Mouse (Mus musculus) embryonic fibroblast, embryonic 13.5 days (primary cell): Measurements from ENCODE around the gene Vipr1.

Experiments used
- CTCF ChIP-seq: IDR thresholded peaks from 2 replicates; pipeline ENCODE4 v1.5.1; 2011; ENCODE audit warnings: mild to moderate bottlenecking, control low read depth, low read length, moderate library complexity, borderline replicate concordance; ENCODE audit not compliant: insufficient read depth
- POLR2A ChIP-seq: IDR thresholded peaks from 2 replicates; pipeline ENCODE4 v1.6.1; 2011; ENCODE audit warnings: low read depth, mild to moderate bottlenecking, control low read depth, low read length, moderate library complexity

GRCm38 (mm10) chr9:121690200-121690651 lies 47.7 kb downstream of the Vipr1 start:
- TF ChIP-seq POLR2A (no peak), CTCF (no peak)
